Mouse (Mus musculus) megakaryocyte progenitor cell, adult 5-6 weeks (primary cell): ENCODE measurements around the gene 4930402F06Rik. TPM values are rescaled to one million over a fixed set of nuclear protein-coding genes. Genes with fewer than 3 reads are reported as not detected.
A peak's percentile ranks its signal among the peaks of the same experiment; 100 is the strongest.

Source experiments
- ATAC-seq: replicated peaks from 2 replicates; pipeline ENCODE4 v1.8.0; 2016; ENCODE audit warnings: mild to moderate bottlenecking, moderate TSS enrichment, inconsistent platforms; ENCODE audit not compliant: poor library complexity
- total RNA-seq, 2 experiments: library from RNA; stranded (forward) in 1 of 2; stranded (reverse) in 1 of 2; fragments of 157-497, 149-512 nt in 1 of 2; fragments of 200-1000 nt in 1 of 2; gene quantifications; 2 replicates each; pipeline versions ENCODE4 v1.2.3 to v1.2.4; 2015 to 2017

The 4930402F06Rik gene
- total RNA-seq, 2 experiments from 2014 or later: not detected

DNA sequence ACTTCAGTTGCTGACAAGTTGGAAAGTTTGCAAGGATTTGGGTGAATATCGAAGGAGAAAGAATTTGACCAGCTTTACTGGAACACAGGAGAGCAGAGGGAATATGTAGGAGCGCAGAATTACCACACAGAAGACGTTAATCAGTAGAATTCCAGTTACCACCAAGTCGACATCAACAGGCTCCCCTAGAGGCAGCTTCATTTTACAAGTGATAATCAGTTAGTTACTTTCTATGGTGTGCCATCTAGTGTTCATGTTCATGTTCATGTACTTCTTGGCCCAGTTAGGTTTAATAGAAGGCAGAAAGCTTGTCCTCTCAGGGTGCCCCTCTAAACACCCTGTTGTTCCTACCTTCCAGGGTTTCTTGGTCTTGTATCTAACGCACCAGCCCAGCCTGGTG is 47.8 kb downstream of the 4930402F06Rik start:
- peak; percentile 92 for ATAC-seq

DNA sequence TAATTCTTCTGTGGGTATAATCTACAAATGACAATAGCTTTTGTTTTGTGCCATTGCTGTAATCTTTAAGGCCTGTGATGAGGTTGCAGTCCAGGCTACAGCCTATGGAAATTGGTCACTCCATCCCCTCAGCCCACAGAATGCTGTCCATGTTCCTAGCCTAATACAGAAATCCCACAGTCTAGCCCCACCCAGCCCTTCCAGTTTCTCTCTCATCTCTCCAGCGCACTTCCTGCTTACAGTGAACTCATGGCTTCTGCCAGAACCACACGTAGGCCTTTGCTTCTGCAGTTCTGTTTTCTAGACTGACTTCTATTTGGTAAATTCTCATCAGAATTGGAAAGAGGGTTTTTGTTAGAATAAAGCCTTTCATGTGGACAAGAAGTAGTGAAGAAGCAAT is 51.0 kb downstream of the 4930402F06Rik start:
- peak; percentile 30; the same call in 1 of the 2 replicates for ATAC-seq

DNA sequence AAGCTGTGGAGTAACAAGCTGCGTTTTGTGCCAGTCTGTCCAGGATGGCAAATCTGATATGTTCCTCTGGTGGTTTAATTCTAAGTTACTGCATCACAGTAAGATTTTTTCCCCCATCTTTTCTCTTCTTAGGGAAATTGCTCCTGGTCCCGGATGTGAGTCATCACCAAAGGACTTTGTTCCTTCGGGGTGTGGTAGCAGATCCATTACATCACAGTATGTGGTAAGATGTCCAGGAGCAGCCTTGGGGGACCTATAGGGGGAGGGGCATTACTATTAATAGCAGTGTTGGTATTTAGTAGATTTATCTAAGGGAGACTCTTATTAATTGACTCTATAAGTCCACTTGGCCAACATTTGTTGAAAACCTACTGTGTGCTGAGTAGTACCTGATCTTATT is 54.4 kb downstream of the 4930402F06Rik start:
- ATAC-seq: peak; percentile 69

DNA sequence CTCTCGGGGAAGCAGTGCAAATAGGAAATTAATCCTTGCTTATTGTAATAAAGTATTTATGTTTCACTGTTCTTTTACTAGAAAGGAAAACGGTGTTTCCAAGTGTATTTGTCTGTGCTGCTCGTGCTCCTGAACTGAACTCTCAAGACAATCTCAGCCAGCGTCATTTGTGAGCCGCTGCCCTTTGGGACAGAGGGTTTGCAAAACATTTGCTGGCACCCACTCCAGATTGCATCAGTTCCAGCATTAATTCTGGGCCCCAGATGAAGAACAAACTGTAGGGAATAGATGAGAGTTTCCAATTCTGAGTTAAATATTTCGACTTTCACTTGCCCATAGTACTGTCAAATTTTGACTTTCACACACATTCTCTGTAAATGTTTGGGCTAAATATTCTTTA is 58.3 kb downstream of the 4930402F06Rik start:
- ATAC-seq: no peak

DNA sequence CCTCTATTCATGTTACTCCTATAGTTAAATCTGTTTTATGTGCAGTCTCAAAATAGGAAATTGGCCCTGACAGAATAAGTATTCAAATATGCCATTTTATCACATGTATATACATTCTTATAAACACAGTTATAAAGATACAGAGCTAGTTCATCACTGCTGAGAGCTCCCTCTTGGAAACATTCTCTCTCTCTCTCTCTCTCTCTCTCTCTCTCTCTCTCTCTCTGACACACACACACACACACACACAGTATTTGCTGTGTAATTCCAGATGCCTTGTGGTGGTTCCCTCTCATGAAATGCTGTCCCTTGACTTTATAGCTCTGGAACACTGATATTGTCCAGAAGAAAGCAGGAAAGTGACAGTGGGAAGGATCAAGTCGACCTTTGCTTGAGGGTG is 58.9 kb downstream of the 4930402F06Rik start:
- ATAC-seq: no peak

DNA sequence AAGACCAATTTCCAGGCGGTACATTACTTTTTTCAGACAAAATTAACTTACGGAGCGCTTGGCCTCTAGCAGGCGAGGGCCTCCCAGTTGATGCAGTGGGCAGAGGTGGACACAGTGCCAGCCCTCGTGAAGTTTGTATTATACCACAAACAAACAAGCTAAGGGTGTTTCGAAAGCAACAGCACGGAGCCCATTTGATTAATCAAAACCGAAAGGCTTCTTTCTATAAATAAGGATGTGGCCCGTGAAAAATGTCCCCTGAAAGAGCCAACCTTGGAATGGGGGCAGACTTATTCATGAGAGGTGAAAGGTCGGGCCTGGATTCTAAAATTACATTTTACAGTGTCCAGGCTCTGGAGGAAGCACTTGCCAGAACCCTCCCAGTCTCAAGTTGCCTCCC is 59.6 kb downstream of the 4930402F06Rik start:
- ATAC-seq: no peak

DNA sequence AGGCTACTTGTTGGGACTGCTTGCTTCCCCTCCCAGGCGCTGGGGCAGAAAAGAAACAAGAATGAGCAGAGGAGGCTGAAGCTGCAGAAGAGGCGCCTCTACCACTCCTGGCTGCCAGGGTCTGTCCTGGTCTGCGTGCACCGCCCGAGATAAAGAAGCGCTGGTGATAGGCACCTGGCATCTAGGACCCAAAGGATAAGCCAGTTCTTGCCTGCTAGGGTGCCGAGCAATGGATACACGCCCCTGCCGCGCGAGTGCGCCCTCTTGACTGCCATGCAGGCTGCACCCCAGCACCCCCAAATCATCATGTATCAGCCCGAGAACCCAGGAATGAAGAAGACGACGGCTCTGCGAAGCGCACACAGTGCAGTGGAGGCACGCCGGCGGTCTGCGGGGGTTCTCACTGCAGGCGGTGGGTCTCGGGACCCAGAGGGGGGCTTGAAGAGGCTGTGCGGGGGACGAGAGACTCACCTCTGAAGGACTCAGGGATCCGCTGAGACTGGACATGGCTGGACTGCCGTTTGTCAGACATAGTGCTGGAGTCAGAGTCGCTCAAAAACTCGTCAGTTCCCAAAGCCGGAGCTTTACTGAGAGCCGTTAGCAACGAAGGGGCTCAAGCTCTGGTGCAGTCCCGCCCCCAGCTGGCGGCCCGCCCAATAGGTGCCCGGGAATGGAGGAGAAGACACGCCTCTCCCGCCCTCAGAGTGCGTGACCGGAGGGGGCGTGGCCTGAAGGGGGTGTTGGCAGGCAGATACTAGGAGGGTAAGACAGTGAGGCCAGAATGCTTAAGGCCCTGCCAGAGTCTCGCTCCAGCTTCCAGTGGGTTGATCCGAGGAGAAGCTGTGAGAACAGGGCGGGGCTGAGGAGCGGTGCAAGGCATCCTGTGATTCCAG is 60.3 kb downstream of the 4930402F06Rik start, which contains the start of gene Stom:
Gene Stom (minus strand): TSS at position 589 of the 893 bp plus-strand sequence.
- peak; percentile 84 for ATAC-seq

DNA sequence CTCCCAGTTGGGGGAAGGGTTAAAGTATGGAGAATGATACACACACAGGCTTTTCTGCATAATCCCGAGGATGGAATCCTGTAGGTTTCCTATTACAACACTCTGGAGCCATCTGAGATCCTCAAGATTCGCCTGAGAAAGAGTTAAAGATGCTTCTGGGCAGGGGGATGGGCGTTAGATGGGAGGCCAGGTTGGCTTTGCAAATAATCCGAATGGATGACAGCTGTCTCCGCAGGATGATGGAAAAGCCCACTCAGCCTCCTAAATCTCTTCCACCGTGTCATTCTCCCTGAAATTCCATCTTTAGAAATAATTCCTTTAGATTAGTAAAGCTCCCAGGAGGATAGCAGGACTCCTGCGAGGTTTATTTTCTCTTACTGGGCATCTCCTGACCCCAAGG is 61.4 kb downstream of the 4930402F06Rik start:
- ATAC-seq: no peak

DNA sequence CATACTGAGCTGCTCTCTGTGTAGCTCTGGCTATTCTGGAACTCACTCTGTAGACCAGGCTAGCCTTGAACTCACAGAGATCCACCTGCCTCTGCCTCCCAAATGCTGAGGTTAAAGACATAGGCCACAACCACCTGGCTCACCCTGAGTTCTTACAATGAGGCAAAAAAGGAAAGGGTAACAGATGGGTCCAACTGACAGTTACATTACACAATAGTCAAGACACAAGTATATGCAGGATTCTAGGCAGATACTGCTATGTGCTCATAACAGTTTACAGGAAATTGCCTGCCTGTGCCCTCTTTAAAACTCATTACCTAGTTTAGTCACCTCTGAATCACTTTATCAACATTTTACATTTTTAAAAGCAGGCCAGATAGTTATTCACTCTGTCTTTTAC is 63.3 kb downstream of the 4930402F06Rik start:
- peak; percentile 38 for ATAC-seq

DNA sequence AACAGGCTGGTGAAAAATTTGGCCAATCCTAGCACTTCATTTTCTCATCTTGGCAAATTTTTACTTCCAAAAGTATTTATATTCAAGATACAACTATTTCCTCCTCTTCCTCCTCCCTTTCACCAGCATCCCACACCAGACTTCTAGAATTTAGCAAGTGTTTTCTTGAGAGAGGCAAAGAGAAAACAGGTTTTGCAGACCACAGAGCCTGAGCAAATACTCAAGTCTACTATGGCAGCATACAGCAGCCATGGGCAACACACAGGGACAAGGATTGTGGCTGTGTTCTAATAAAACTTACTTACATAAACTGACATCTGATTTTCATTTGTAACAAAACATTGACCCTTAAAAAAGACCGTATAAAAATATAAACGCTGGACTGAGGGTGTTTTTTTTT is 65.8 kb downstream of the 4930402F06Rik start:
- ATAC-seq: no peak

DNA sequence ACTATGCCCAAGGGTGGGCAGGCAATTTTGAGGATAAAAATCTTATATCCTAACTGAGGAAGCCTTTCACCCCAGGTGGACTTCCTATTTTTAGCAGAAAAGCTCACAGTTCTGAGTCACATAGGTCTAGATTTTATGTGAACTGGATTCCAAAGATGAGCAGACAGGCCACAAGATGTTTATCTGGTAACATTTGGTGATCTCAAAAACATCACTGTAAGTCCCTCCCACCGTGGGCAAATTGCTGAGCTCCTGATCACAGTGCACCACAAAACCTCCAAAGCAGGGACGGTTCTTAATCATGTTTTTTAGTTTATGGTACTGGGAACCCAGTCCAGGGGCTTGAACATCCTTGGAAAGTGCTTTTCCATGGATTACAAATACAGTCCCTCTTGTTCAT is 67.9 kb downstream of the 4930402F06Rik start:
- ATAC-seq: no peak

DNA sequence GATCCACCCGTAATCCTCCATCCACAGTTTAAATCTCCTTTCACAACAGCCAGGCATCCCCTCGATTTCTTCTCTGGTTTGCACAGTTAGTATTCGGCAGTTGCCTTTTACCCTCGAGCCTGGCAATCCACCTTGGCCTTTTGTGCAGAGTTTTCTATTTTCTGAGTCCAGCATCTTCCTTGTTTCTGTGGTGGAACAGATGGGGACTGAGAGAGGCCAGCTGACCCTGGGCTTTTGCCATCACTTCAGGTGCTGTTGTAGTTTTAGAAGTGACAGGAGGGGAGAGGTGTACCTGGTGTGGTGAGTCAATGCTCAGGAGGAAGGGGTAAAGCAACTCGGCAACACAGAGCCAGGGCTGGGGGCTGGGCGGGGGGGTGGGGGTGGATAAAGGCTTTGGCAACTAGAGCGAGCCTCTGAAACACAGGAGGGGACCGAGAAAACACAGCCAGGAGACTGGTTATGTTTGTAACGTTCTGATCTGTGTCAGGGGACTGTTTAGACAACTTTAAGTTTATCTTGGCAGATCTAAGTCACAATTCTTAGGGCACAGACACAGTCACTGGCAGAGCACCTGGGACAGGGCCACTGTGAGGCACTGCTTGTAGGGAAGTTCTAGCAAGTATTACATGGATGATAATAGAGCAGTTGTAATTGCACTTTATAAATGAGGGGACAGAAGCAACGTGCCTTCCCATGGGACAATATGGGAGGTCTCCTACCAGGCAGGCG is 68.7 kb downstream of the 4930402F06Rik start:
- no peak for ATAC-seq

DNA sequence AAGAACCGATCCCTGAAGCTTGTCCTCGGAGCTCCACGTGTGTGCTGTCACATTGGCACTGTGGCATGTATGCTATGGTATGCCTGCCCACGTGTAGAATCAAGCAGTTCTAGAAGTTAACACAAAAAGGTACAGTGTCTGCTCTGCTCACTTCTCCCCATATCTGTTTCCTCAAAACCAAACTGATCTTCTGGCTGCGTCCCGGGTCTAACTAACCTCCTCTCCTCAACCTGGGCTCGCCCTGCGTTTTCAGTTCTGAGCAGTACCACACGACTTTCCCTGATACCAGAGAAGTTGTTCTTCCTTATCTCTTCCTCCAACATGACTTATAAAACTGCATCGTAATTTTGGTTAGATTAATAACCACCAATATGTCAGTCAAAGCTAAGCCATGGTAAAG is 69.4 kb downstream of the 4930402F06Rik start:
- ATAC-seq: peak; percentile 76

DNA sequence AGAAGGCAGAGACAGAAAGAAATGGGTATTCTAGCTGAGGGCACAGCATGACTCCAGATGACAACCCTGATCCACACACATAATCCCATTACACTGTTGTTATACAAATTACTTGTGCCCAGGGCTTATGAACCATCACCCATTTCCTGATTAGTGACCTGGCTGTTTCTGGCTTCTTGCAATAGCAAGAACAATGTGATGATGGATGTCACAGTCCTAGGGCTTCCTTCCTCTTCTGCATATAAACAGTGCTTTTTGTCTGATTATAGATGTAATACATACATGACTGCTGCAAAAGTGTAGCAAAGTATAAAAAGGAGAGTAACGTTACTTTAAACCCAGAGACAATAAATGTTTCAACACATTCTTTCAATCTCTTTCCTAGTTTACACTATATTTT is 70.0 kb downstream of the 4930402F06Rik start:
- ATAC-seq: no peak

DNA sequence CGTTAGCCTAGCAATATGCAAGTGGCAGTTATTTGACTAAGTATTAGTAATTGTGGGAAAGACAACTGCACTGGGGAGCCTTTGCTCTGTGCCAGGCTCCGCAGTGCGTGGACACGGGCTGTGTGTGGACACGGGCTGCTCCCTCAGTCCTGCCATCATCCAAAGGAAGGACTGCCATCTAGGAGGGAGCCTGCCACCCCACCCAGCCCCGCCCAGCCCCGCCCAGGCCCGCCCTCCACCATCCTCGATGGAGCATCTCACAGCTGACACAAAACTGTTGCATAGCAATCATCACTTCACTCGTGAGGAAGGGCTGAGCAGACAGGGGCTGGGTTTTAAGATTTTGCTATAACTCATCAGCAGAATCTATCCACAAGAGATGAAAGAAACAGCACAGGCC is 71.0 kb downstream of the 4930402F06Rik start:
- no peak for ATAC-seq

Other genes starting within 250 kb of the 4930402F06Rik start
- 110 and 111 TPM in 2 replicates for gene Rab14, start 196.1 kb downstream of the 4930402F06Rik start, total RNA-seq (2015)
- gene Rab14, start 196.1 kb downstream of the 4930402F06Rik start, total RNA-seq (2017): 105 and 106 TPM in 2 replicates
- gene Gsn, start 140.8 kb downstream of the 4930402F06Rik start, total RNA-seq (2015): 6.9 and 10.0 TPM in 2 replicates
- gene Gsn, start 140.8 kb downstream of the 4930402F06Rik start, total RNA-seq (2017): 12.5 TPM in 2 replicates
- gene Stom, start 60.2 kb downstream of the 4930402F06Rik start, total RNA-seq (2015): 71.2 and 72.0 TPM in 2 replicates
- gene Stom, start 60.2 kb downstream of the 4930402F06Rik start, total RNA-seq (2017): 131 and 167 TPM in 2 replicates
- gene 4930568D16Rik, start 29.4 kb downstream of the 4930402F06Rik start, total RNA-seq (2015): not detected in 2 replicates
- gene 4930568D16Rik, start 29.4 kb downstream of the 4930402F06Rik start, total RNA-seq (2017): not detected in 2 replicates
- 50.8 and 54.4 TPM in 2 replicates for gene Ggta1, start 66.1 kb upstream of the 4930402F06Rik start, total RNA-seq (2015)
- 72.0 and 77.3 TPM in 2 replicates for gene Ggta1, start 66.1 kb upstream of the 4930402F06Rik start, total RNA-seq (2017)
- gene Dab2ip, start 161.1 kb upstream of the 4930402F06Rik start, total RNA-seq (2015): 3.9 and 4.0 TPM in 2 replicates
- 3.0 and 4.1 TPM in 2 replicates for gene Dab2ip, start 161.1 kb upstream of the 4930402F06Rik start, total RNA-seq (2017)